Mouse (Mus musculus) cerebellum, adult 2 months (tissue): Measurements from ENCODE around the gene Gria1. TPM values are rescaled to one million over a fixed set of nuclear protein-coding genes. Genes with fewer than 3 reads are reported as not detected.

Source experiments
- DNase-seq, 2 experiments: peaks; one replicate each; pipeline ENCODE4 v3.0.0; 2021
- H3K27ac ChIP-seq: fragments of 200-500 bp; 2 replicates; pipeline ENCODE4 v1.5.1; 2012; ENCODE audit warnings: low read length, control low read depth, inconsistent platforms; ENCODE audit not compliant: insufficient read depth
- H3K27me3 ChIP-seq: fragments of 200-500 bp; 2 replicates; pipeline ENCODE4 v1.6.1; 2012; ENCODE audit warnings: inconsistent platforms, mild to moderate bottlenecking, low read length, moderate library complexity; ENCODE audit not compliant: control insufficient read depth, insufficient read depth
- H3K4me1 ChIP-seq: fragments of 200-500 bp; 2 replicates; pipeline ENCODE4 v1.6.1; 2011; ENCODE audit warnings: low read length; ENCODE audit not compliant: control insufficient read depth, insufficient read depth
- H3K4me3 ChIP-seq: fragments of 200-500 bp; replicated peaks from 2 replicates; pipeline ENCODE3; 2011; ENCODE audit warnings: mild to moderate bottlenecking, low read depth, low read length, control low read depth; ENCODE audit not compliant: insufficient read depth
- CTCF ChIP-seq: fragments of 200-500 bp; IDR thresholded peaks from 2 replicates; pipeline ENCODE4 v1.5.1; 2011; ENCODE audit warnings: low read depth, mild to moderate bottlenecking, control low read depth, low read length, moderate library complexity, borderline replicate concordance; ENCODE audit not compliant: insufficient read depth
- POLR2A ChIP-seq: fragments of 200-500 bp; IDR thresholded peaks from 2 replicates; pipeline ENCODE4 v1.6.1; 2011; ENCODE audit warnings: low read length, control low read depth, borderline replicate concordance; ENCODE audit not compliant: insufficient read depth
- WGBS: fragments of 180-500 bp; shearing (Covaris S2); methylation state at CpG from one replicate; pipeline ENCODE4 v1.1.7; 2018; 5-methylcytosine and 5-hydroxymethylcytosine counted together
- polyA plus RNA-seq: library from polyadenylated mRNA; depleted of rRNA; stranded (reverse); fragments of >200 nt; gene quantifications from 2 replicates; pipeline ENCODE4 v1.2.3, GENCODE M21; 2012

Gria1 gene
- polyA plus RNA-seq, 1 experiment = 135 TPM

DNA sequence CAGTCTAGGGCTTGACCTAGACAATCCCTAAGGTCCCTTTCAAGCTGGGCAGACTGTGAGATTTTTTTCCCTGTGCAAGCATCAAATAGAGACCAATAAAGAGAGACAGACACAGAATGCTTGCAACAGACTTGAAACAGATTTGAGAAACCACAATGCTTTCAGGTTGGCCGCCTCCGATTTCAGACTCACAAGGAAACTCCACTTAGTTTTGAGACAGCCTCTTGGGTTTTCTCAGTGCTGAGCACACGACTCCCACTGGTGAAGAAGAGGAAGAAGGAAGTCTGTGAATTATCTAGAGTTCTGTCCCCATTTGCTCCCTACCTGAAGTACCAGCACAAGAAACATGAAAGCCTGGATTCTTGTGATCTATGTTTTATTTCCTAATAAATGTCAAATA lies 94.5 kb downstream of the Gria1 start:
- TF ChIP-seq CTCF (no peak), POLR2A (no peak)
- Histone ChIP-seq H3K27ac (no peak overlapping the region), H3K4me3 (no peak overlapping the region), H3K4me1 (no peaks in the 10 kb centered on the region), H3K27me3 (no peaks in the 10 kb centered on the region)
- no peak for DNase-seq
- 86% methylated on average over 3 of the region's 3 CpGs for WGBS

DNA sequence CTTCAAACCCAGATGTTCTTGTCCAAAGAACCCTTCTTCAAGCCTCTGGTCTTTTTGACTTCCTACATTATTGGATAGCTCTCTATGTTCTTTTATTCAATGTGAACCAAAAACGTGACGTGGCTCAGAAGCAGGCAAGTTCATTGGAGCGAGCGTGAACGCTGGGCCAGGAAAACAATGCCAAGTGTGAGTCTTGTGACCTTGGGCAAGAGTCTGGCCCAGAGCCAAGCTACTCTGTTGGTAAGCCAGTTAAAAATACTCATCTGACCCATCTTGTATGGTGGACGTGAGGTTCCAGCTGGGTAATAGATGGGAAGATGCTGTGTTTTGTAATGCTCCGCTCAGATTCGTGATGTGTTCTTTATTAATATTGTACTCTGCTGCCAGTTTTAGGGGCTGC lies 101.2 kb downstream of the Gria1 start:
- Histone ChIP-seq H3K27me3 (no peaks in the 10 kb centered on the region), H3K4me1 (no peaks in the 10 kb centered on the region; the same call in 1 of the 2 replicates), H3K4me3 (no peak overlapping the region), H3K27ac (no peak overlapping the region)
- WGBS = 14% methylated on average over 8 of the region's 8 CpGs
- TF ChIP-seq CTCF (no peak), POLR2A (no peak)
- DNase-seq = peak in 1 of 2 experiments; percentile 15

DNA sequence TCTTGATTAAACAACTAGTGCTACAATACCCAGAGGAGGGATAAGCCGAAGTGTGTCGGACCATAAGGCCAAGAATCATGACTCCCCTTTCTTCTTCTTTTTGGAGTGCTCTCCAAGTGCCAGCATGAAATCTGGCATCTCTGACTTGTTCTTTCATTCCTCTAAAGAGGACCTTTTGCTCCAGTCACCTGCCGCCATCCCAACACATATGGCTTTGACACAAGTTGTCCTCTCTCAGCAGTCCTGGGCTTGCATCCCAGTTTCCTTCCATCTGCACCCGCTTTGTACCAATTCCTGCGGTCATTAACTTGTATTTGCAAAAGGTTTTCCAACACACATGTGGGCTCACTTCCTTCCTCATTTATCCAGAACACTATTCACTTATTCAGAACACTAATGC lies 103.2 kb downstream of the Gria1 start:
- DNase-seq = peak; percentile 27 to 53
- no peak overlapping the region for H3K27ac ChIP-seq
- no peaks in the 10 kb centered on the region; the same call in 1 of the 2 replicates for H3K4me1 ChIP-seq
- no peaks in the 10 kb centered on the region for H3K27me3 ChIP-seq
- H3K4me3 ChIP-seq = no peak overlapping the region
- TF ChIP-seq CTCF (no peak), POLR2A (no peak)
- WGBS = 8% methylated on average over 5 of the region's 5 CpGs

DNA sequence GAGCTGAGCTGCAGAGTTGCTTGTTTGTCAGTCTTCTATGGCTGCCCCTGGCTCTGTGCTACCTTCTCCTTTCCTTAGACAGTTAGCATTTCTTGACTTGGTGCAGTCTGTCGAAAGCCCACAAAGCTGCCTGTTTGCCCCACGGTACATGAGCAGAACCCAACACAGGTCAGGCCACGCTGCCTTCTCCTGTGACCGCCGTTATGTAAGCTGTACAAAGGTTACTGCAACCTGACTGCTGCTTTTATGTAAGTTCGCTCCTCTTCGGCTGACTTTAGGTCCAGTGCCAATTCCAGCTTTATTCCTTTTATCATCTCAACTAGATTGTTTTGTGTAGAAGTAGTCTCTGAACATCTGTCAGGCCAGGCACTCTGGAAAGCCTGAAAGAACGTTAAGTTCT lies 115.9 kb downstream of the Gria1 start:
- WGBS = 86% methylated on average over 8 of the region's 8 CpGs

DNA sequence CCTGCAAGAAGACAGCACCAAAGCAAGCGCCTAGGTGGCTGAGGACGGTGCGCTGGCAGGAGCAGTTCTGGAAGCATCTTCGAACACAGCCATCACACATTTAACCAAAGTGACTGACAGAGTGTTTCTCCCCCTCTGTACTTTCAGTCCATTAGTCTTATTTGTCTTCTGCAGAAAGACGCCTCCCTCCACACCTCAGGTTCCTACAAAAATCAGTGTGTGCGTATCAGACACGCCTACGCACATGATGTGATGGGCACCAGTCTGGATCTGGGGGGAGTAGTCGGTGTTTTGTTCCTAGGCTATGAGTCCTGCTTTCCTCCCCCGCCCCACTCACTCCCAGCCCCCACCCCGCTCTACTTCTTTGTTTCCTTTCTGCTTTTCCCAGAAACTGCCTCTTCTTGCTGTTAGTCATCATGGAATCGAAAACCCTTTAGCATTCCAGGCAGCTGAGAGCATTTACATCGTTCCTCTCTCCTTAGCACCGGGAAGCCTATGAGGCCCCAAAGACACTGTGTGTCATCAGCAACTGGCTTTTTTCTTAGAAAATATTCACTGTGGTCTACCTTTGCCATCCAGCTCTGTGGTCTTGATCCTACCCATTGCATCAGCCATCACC lies 129.1 kb downstream of the Gria1 start:
- Histone ChIP-seq H3K4me3 (no peak overlapping the region), H3K27me3 (peaks cover 1% of the 10 kb centered on the region; the same call in 1 of the 2 replicates), H3K27ac (no peak overlapping the region), H3K4me1 (no peaks in the 10 kb centered on the region)
- 86% methylated on average over 14 of the region's 14 CpGs for WGBS
- DNase-seq = no peak
- TF ChIP-seq CTCF = no peak

More for the DNA sequence above, 115.9 kb downstream of the Gria1 start:
- Histone ChIP-seq H3K27me3 (no peaks in the 10 kb centered on the region; the same call in 1 of the 2 replicates), H3K4me1 (0 out of 2 replicates have a peak, but pooled peaks cover 2% of the 10 kb centered on the region), H3K4me3 (no peak overlapping the region), H3K27ac (no peak overlapping the region)
- no peak for TF ChIP-seq CTCF
- TF ChIP-seq POLR2A = no peak
- no peak for DNase-seq

DNA sequence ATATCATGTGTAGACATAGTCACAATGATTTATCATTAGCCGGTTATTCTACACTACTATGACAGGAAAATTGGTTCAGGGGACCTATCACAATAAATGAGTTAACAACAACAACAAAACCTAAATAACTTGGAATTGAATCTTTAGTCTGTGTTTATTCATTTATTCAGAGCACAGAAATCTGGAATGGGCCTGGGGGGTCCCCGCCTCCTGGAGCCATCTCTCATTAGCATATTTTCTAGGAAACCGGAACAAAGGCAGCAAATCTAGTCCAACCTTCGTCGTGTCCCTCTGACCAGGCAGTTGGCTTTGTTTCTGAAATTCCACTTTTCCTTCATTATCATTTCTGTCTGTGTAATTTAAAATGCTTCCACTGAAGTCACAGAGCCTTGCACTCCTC lies 132.5 kb downstream of the Gria1 start:
- H3K4me3 ChIP-seq = no peak overlapping the region
- 0 out of 2 replicates have a peak, but pooled peaks cover 4% of the 10 kb centered on the region for H3K4me1 ChIP-seq
- H3K27ac ChIP-seq = no peak overlapping the region
- 79% methylated on average over 5 of the region's 5 CpGs for WGBS
- TF ChIP-seq CTCF = no peak
- TF ChIP-seq POLR2A = no peak
- DNase-seq = no peak
- H3K27me3 ChIP-seq = peaks cover 1% of the 10 kb centered on the region; the same call in 1 of the 2 replicates

DNA sequence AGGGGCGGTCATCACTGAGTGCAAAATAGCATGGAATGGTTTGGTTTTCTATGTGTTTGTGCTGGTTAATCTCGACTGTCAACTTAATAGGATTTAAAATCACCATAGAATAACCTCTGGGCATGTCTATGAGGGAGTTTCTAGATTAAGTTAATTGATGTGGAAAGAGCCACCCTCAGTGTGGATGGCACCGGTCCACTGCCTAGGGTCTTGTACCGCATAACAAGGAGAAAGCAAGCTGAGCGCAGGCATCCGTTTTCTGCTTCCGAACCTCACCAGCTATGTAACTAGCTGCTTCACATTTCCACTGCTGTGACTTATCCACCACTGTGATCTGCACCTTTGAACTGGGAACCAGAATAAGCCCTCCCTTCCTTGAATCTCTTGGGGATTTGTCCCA lies 134.0 kb downstream of the Gria1 start:
- Histone ChIP-seq H3K4me1 (0 out of 2 replicates have a peak, but pooled peaks cover 4% of the 10 kb centered on the region), H3K27ac (no peak overlapping the region), H3K4me3 (no peak overlapping the region), H3K27me3 (peaks cover 1% of the 10 kb centered on the region; the same call in 1 of the 2 replicates)
- WGBS = 13% methylated on average over 7 of the region's 7 CpGs
- no peak for DNase-seq
- no peak for TF ChIP-seq CTCF
- no peak for TF ChIP-seq POLR2A

DNA sequence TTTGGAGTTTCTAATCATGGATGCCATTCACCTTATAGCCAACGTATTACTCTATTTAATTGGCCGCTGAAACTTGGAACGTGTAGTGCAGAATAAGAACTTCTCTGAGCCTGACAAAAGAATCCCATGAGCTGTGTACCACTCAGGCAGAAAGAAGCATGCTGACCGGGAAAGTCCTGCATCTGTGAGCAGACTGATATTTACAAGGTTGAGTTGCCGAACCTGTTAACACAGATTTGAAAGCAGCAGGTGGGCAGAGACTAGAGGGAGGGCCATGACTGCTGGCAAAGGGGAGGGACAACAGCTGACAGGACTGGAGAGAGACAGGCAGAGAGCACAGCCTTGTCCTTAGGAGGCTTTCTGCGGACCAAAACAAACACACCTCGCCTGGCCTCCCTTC lies 134.5 kb downstream of the Gria1 start:
- no peak overlapping the region for H3K27ac ChIP-seq
- 4% methylated on average over 7 of the region's 7 CpGs for WGBS
- peaks cover 1% of the 10 kb centered on the region; the same call in 1 of the 2 replicates for H3K27me3 ChIP-seq
- H3K4me1 ChIP-seq = 0 out of 2 replicates have a peak, but pooled peaks cover 4% of the 10 kb centered on the region
- H3K4me3 ChIP-seq = no peak overlapping the region
- TF ChIP-seq POLR2A = no peak
- TF ChIP-seq CTCF = no peak
- peak in 1 of 2 experiments; percentile 25 for DNase-seq
